In genomic region chr8:89006426-89006825, GRCm38 (mm10) we compare ENCODE assay signal across 9 mouse cellular contexts. TPM values are rescaled to one million over a fixed set of nuclear protein-coding genes. Genes with fewer than 3 reads are reported as not detected.
A peak's percentile ranks its signal among the peaks of the same experiment; 100 is the strongest.
DNase-seq lines count a peak whose midpoint lies in the region; ATAC-seq and TF ChIP-seq lines count a peak whose summit lies in the region.
"Had no signal": no experiment of that assay in that cellular context is flagged by ENCODE, and none has a peak within 500 bp of the region (broad histone marks: within the 10 kb centered on the region; RNA-seq: fewer than 3 reads in every experiment).

No protein-coding gene starts in this region.

- no peak overlapping the region for H3K27ac ChIP-seq in embryonic facial prominence, embryonic 12.5 days
- H3K27ac ChIP-seq in kidney, adult 2 months (ENCODE audit: insufficient read depth, low read depth, low read length) = peak overlapping the region; percentile 80
- peak overlapping the region; percentile 45 for H3K27ac ChIP-seq in midbrain, embryonic 11.5 days (ENCODE audit: low read depth, low read length)

- peak overlapping the region; percentile 37; the same call in 1 of the 2 replicates for H3K9ac ChIP-seq in embryonic facial prominence, embryonic 12.5 days
- peak overlapping the region; percentile 65 for H3K9ac ChIP-seq in midbrain, embryonic 11.5 days (ENCODE audit: low read length)

- DNase-seq in R1 (ENCODE audit: low read depth, low spot score) = peak; percentile 44
- peak; percentile 64 for DNase-seq in kidney, adult 2 months
- DNase-seq in midbrain, embryonic 11.5 days (ENCODE audit: low spot score, missing footprints) = peak; percentile 94
- no peak for DNase-seq in thymus, postnatal 36 days
- DNase-seq in frontal cortex, adult 2 months (ENCODE audit: extremely low spot score in 1 of 2, low spot score in 1 of 2) = no peak
- no peak for DNase-seq in gastrocnemius, adult 8-10 months (ENCODE audit: low spot score in 2 of 2)

- peaks cover 50% of the 10 kb centered on the region for H3K27me3 ChIP-seq in embryonic facial prominence, embryonic 12.5 days
- no peaks in the 10 kb centered on the region for H3K27me3 ChIP-seq in kidney, adult 2 months (replicated peaks; ENCODE audit: control insufficient read depth, insufficient read depth, low read length)
- H3K27me3 ChIP-seq in midbrain, embryonic 11.5 days (ENCODE audit: control insufficient read depth, insufficient read depth, low read length) = no peaks in the 10 kb centered on the region; the same call in 1 of the 2 replicates

- no peak for ATAC-seq in embryonic facial prominence, embryonic 12.5 days (ENCODE audit: insufficient number of reproducible peaks, insufficient read depth, low FRiP score, low TSS enrichment)
- peak; percentile 71 for ATAC-seq in midbrain, embryonic 11.5 days (ENCODE audit: low FRiP score)
- ATAC-seq in cerebellum, adult (ENCODE audit: insufficient number of reproducible peaks, low FRiP score, low TSS enrichment) = no peak

- peak overlapping the region; percentile 42 for H3K4me3 ChIP-seq in embryonic facial prominence, embryonic 12.5 days
- peak overlapping the region; percentile 61 for H3K4me3 ChIP-seq in kidney, adult 2 months (ENCODE audit: insufficient read depth, low read depth, low read length)
- H3K4me3 ChIP-seq in midbrain, embryonic 11.5 days (ENCODE audit: low read depth, low read length) = peak overlapping the region; percentile 27

- WGBS in embryonic facial prominence, embryonic 12.5 days = under 1% methylated on average over 34 of the region's 34 CpGs
- under 1% methylated on average over 34 of the region's 34 CpGs for WGBS in kidney, adult 2 months
- under 1% methylated on average over 34 of the region's 34 CpGs for WGBS in midbrain, embryonic 11.5 days

- no peaks in the 10 kb centered on the region for H3K36me3 ChIP-seq in embryonic facial prominence, embryonic 12.5 days
- H3K36me3 ChIP-seq in kidney, adult 2 months (ENCODE audit: control insufficient read depth, insufficient read depth, low read length) = no peaks in the 10 kb centered on the region
- H3K36me3 ChIP-seq in midbrain, embryonic 11.5 days (ENCODE audit: control insufficient read depth, insufficient read depth, low read length) = no peaks in the 10 kb centered on the region

- TF ChIP-seq CTCF in kidney, adult 2 months (conservative IDR thresholded peaks at IDR 0.05; ENCODE audit: insufficient read depth, insufficient read length, low read depth, low read length) = no peak

- peaks cover 12% of the 10 kb centered on the region for H3K4me1 ChIP-seq in embryonic facial prominence, embryonic 12.5 days
- peaks cover 6% of the 10 kb centered on the region; the same call in 1 of the 2 replicates for H3K4me1 ChIP-seq in kidney, adult 2 months (ENCODE audit: control insufficient read depth, insufficient read depth, low read length)
- H3K4me1 ChIP-seq in midbrain, embryonic 11.5 days (ENCODE audit: control insufficient read depth, insufficient read depth, low read length) = peaks cover 27% of the 10 kb centered on the region

- TF ChIP-seq POLR2A in kidney, adult 2 months (IDR thresholded peaks at IDR 0.05; ENCODE audit: low read depth, low read length) = no peak

- H3K9me3 ChIP-seq in embryonic facial prominence, embryonic 12.5 days = no peaks in the 10 kb centered on the region
- no peaks in the 10 kb centered on the region for H3K9me3 ChIP-seq in midbrain, embryonic 11.5 days (ENCODE audit: control insufficient read depth, low read length)

- H3K4me2 ChIP-seq in embryonic facial prominence, embryonic 12.5 days (replicated peaks) = peak overlapping the region; percentile 84
- H3K4me2 ChIP-seq in midbrain, embryonic 11.5 days = peak overlapping the region; percentile 79

RNA-seq across cellular contexts. Expression of gene Sall1, which starts 37.5 kb away (rescaled TPM):
- polyA plus RNA-seq in embryonic facial prominence, embryonic 12.5 days (2016; fragmentation: Nextera tagmentation; extraction: Ambion mirVana) = 2.5 and 3.0 TPM in 2 replicates
- 26.0 and 34.0 TPM in 2 replicates for polyA plus RNA-seq in kidney, adult 2 months (2012; rRNA removed)
- polyA plus RNA-seq in midbrain, embryonic 11.5 days (2014; fragmentation: Nextera tagmentation; extraction: Ambion mirVana) = 17.0 and 17.1 TPM in 2 replicates
- 45.9 and 49.4 TPM in 2 replicates for polyA plus RNA-seq in frontal cortex, adult 2 months (2012; rRNA removed)
- not detected for total RNA-seq in gastrocnemius, adult 8-10 months (2022)
- total RNA-seq: neutrophil, adult 5-6 weeks had no signal

Comparison
In these comparisons a context has a peak if more than half of its experiments do, and no peak if none do; other contexts are left out.
1. DNase-seq: peak in R1 (single experiment), kidney, adult 2 months (single experiment) and midbrain, embryonic 11.5 days (single experiment); none in thymus, postnatal 36 days (0 of 2), frontal cortex, adult 2 months (0 of 2) and gastrocnemius, adult 8-10 months (0 of 2).
2. Peak in every context shown above with its lines, with median percentiles within 50 percentile points of each other: H3K4me3 ChIP-seq.